Mouse (Mus musculus): ENCODE results near the gene BC030870.

Gene BC030870

DNA sequence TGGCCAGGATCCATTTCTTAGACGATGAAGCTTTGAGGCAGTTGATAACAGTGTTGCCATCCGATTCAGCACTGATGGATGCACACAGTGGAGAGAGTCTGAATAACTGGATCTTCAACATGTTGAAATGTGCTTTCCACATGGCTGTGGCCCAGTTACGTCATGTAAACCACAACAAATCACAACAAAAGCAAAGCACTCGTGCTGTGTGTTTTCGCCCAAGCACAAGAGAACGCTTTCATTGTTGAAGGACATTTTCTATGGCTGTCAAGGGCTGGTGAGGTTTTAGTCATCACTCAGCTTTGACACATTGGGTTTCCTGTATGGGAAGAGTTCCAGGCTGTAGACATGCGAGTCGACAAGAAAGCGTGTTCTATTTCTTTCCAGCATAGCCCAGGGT lies 48.6 kb downstream of the BC030870 start:
- DNase-seq (ENCODE audit: low read depth, low spot score) = no peak

DNA sequence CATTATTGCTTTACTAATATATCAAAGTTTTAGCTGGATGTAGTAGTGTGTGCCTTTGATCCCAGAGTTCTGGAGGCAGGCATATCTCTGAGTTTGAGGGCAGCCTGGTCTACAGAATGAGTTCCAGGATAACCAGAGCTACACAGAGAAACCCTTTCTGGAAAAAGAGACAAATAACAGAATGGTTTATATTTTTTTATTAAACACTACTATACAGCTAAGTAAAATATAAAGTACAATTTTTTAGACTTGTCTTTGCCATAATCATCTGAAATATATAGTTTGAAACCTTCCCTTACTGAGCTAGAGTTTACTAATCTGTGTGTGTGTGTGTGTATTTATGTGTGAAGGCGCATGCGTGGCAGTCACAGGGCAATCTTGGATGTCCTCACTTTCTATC lies 54.6 kb downstream of the BC030870 start, which contains the start of gene Gm10663:
Gene Gm10663, plus strand, starts transcription at position 301 of the 400 bp plus-strand sequence.
- DNase-seq (ENCODE audit: low read depth, low spot score) = no peak

DNA sequence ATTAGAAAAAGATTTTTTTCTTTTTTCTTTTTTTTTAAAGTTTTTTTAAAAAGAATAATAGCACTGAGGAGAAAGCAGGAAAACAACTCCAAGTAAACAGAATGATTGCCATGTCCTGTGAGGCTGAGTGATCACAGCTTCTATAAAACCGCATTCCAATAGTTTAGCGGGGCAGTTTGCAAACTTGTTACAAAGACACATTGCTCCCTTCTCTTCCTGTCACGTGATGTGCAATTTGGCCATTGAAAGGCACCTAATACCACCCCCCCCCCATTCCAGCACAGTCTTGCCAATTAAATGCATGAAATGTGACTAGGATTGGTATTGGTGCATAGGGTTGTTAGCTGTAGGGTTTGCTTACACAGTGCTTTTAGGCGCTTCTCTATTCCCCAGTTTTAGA lies 58.4 kb downstream of the BC030870 start:
- DNase-seq (ENCODE audit: low read depth, low spot score) = no peak

DNA sequence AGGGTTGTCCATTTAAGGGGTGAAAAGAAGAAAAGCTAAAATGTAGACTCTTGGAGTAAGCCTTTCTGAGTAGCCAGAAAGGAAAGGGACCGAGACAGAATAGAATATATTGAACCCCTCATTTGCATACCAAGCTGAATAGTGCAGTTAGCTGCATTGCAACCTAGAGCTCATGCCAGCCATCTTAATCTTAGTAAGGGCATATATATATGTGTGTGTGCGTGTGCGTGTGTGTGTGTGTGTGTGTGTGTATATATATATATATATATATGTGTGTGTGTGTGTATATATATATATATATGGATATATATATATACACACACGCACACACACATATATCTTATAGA lies 60.9 kb downstream of the BC030870 start:
- DNase-seq (ENCODE audit: low read depth, low spot score) = no peak

DNA sequence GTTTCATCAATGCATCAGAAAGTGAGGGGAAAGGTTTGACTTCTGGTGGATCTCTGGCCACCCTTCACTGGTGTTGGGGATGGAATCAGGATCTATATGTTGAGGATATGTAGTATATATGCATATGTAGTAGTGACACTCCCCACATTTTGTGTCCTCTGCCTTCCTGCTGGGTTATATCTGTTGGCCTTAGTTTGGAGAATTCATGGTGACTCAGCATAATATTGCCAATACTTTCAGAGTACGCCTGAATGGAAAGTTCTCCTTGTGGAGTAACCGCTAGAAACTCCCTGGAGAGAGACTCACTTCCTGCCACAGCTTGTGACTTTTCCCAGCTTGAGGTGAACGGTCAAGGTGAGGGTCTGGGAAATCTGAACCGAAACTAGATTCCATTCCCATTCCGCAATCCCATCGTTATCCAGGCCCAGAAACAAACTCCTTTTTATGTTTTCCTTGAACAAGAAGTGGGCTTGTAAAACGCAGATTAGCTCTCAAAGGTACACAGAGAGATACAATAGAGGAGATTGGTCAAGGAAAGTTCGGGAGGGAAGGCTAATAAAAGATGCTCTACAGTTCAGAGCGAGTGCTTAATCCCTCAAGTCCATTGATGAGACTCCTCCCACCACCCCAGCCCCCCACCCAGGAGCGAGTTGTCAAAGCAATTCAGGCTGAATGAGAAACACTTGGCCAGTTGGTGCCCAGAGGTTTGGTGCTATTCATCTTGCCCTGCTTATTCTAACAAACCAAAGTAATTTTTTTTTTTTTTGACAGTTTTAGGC lies 61.5 kb downstream of the BC030870 start:
- DNase-seq (ENCODE audit: low read depth, low spot score) = no peak

DNA sequence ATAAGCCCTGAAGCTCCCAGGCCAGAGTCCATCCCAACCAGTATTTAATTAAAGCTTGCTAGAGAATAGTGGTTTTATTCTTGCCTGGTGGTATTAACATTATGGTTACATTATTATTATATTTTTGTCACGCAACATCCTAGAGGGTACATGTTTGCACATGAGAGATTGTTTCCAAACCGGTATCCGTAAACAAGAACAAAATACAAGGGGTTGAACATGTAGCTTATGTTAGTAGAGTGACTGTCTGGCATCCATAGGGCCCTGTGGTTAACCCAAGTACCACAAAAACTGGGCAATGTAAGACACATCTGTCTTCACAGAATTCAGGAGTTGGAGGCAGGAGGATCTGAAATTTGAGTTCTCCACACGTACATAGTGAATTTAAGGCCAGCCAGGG lies 62.3 kb downstream of the BC030870 start:
- no peak for DNase-seq (ENCODE audit: low read depth, low spot score)

DNA sequence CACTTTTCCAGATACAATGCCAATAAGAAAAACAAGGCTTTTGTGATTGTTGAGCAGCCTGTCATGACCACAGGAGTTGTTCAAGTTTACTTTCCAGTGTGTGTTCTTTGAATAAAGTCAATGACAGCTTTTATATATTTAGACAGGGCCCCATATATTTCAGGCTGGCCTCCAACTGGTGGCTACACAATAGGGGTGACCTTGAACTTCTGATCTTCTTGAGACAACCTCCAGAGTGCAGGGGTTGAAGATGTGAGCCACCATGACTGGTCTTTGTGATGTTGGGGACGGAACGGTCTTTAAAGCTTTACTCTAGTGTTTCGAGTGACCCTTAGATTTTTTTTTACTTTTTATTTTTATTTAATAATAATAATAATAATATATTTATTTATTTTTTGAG lies 63.7 kb downstream of the BC030870 start:
- no peak for DNase-seq (ENCODE audit: low read depth, low spot score)

DNA sequence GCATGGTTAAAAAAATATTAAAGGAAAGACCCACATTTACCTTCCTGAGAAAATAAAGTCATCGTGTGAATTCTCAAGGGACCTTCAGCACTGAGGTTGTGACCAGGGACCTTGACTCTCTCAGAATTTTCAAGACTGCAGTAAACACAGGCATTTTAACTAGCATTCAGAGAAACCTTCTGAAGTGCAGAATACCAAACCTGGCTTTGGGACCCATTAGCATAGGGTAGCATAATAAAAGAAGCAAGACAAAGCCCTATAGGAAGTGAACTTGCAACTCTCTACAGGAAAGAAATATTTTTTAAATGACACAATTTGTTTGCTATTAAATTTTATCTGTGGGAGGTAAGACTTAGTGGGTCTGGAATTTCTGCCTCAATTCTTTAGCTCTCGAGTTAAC lies 65.3 kb downstream of the BC030870 start:
- no peak for DNase-seq (ENCODE audit: low read depth, low spot score)

DNA sequence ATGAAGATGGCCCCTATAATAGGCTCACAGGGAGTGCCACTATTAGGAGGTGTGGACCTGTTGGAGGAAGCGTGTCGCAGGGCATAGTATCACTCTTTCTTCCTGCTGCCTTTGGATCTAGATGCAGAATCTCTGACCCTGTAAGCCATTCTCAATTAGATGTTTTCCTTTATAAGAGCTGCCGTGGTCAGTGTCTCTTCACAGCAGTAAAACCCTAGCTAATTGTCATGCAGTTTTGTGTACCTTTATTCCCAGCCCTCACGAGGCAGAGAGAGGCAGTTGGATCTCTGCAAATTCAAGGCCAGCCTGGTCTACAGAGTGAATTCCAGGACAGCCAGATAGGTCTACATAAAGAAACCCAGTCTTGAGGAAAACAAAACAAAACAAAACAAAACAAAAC lies 67.2 kb downstream of the BC030870 start:
- DNase-seq (ENCODE audit: low read depth, low spot score) = no peak

DNA sequence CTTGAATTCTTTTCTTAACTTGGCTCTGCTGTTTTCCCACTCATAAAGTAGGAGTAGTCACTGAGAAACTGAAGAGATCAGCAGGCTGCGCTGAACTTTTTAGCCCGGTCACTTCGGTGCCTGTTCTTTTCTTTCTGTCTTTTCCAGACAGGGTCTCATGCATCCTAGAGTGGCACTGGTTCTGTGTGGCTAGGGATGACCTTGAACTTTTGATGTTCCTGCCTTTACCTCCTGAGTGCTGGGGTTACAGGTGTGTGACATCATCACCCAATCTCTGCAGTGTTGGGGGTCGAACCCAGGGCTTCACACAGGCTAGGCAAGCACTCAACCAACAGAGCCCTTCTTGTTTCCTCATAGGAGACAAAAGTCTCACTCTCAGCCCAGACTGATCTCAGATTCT lies 72.6 kb downstream of the BC030870 start:
- DNase-seq (ENCODE audit: low read depth, low spot score) = no peak

DNA sequence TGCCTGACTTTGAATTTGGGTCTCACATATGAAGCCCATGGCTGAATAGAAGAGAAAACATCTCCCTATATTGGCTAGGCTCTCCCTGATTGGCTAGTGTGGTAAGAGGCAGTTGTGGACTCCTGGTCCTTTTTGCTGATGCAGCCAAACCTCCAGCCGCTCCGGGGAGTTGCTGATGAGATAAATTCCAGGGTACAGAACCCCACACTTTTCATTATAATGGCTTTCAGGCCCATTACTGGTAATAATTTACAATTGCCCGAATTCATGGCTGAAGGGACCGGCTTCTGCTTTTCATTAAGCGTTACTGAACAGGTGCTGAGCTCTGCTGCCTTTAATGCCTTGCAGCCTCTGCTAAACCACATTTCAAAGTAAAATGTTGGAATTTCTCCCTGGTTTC lies 75.4 kb downstream of the BC030870 start:
- no peak for DNase-seq (ENCODE audit: low read depth, low spot score)

DNA sequence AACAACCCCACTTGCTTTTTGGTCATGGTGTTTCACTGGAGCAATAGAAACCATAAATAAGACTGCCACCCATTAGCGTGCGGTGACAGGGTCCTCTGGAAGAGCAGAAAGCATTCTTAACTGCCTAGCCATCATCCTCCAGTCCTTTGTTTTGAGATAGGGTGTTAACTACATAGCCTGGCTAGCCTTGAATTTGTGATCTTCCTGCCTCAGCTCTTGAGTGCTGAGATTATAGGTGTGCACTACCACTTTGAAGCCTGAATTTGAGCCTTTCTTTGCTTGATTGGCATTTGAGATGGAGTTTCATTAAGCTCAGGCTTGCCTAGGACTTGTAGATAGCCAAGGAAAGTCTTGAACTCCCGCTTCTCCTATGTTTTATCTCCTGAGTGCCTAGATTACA lies 75.8 kb downstream of the BC030870 start:
- no peak for DNase-seq (ENCODE audit: low read depth, low spot score)

DNA sequence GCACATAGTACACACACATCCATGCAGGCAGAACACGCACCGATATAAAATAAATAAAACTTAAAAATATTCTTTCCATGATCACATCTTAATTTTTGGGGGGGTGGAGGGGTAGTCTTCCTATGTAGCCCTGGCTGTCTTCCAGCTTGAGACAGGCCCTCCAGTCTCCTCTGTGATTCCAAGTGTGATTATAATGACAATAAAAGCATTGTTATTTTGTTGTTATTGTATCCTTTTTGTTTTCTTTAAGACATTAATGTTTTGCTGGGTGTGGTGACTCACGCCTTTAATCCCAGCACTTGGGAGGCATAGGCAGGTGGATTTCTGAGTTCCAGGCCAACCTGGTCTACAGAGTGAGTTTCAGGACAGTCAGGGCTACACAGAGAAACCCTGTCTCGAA lies 81.6 kb downstream of the BC030870 start:
- DNase-seq (ENCODE audit: low read depth, low spot score) = no peak

DNA sequence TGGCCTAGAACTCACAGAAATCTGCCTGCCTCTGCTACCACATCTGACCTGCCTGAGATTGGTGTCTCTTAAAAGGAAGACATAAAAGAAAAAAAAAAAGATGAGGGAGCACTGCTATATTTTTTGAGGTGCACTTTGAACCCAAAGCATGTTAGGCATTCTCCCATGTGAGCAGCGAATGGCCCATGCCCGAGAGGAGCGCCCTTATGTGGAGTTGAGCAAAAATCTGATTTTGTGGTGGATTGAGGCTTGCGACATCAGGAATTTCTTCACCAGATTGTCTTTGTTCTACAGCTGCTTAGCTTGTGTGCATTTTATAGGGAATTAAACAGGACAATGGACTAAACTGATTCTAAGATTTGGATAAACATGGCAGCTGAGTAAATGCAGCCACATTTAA lies 82.2 kb downstream of the BC030870 start:
- DNase-seq (ENCODE audit: low read depth, low spot score) = no peak

DNA sequence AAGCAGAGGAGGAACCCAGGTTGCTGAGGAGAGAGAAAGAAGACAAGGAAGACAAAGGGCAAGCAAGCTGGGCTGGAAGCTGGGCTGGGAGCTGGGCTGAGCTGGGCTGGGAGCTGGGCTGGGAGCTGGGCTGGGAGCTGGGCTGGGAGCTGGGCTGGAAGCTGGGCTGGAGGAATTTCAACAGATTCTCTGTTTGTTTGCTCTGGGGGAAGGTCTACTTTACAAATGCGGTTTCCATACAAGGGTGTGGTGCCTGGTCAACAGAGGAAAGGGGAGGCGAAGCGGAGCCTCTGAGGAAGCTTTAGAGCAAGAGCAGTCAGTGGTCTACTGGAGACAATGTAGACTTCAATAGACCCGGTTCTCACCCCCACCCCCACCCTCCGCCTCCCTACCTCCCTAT lies 82.8 kb downstream of the BC030870 start:
- DNase-seq (ENCODE audit: low read depth, low spot score) = no peak

DNA sequence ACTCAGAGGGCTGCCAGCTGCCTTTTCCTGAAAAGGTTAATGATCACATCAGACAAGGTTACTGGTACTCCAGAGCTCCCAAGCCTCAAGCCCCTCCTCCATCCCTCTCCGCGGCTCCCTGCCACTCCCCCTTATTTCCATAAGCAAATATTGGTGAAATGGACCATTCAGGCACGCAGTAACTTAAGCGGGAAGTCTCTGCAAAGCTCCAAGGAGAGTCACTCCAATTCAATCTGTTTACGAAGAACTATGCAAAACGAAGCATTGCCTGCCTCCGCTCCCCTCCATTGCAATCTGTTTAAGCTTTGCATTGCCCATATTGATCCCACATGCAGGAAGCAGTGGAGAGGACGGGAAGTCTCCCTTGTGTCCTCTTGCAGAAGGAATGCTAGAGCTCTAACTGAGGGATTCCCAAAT lies 92.2 kb downstream of the BC030870 start, which contains the start of gene Apela:
Gene Apela, minus strand, starts transcription at position 220 of the 417 bp plus-strand sequence.
- no peak for DNase-seq (ENCODE audit: low read depth, low spot score)

All from retina, postnatal 7 days (tissue).